Mouse (Mus musculus) layer of hippocampus, postnatal 10 days (tissue): Measurements from ENCODE around the gene Shh. TPM values are rescaled to one million over a fixed set of nuclear protein-coding genes. Genes with fewer than 3 reads are reported as not detected.

Source experiments
- DNase-seq, 2 experiments: peaks; one replicate each; pipeline ENCODE4 v3.0.0; 2021; ENCODE audit warnings: low spot score in 2 of 2
- long read RNA-seq: library from polyadenylated mRNA; stranded (forward); transcript quantifications from one replicate; pipeline ENCODE4 v2.0.0, GENCODE M21; 2023
- total RNA-seq, 2 experiments: library from RNA; stranded (reverse); gene quantifications; 2 replicates each; pipeline ENCODE4 v1.2.3; 2021

Gene Shh
- total RNA-seq, result 1 to 10 TPM in 1 of 2 experiments, under 1 TPM in 1; 0.94 to 1.1 TPM
- long read RNA-seq, partial matches to known transcripts, result 0 of 3 reads
- long read RNA-seq, other reads (novel, unspliced or antisense), result 3 of 3 reads

GRCm38 (mm10) chr5:28466760-28467306 is at the start of gene Shh:
Shh (minus strand) TSS chr5:28467256.
- DNase-seq, result peak in 1 of 2 experiments; percentile 33

DNA sequence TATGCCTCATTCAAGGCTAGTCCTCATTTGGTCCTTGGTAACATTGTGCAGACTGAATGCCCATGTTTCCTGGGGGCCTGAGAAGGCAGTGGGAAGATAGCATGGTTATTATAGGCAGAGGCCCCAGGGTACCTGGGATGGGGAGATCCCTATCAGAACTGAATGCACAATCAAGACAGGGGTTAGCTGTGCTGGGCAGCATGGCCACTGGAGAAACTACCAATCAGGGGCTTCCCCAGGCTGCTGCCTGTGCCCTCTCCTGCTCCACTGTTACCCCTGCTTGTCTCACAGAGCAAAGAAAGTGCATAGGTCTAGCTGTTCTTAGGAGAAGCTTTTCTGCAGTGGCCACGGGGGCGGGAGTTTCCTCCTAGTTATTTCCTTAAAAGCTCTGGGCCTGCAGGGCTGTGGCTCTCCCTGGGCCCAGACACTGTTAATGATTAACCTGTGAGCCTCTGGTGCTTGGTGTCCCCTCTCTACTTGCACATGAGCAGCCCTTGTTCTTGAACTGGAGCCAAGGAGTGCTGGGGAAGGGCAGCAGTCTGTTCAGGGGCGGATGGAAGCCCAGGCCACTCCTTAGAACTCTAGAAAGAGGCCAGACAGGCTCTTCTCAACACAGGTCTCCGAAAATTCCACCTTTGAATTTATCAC is 33.9 kb upstream of the Shh start:
- DNase-seq, result no peak

GRCm38 (mm10) chr5:28498846-28499245 is 31.8 kb upstream of the Shh start:
- no peak for DNase-seq

DNA sequence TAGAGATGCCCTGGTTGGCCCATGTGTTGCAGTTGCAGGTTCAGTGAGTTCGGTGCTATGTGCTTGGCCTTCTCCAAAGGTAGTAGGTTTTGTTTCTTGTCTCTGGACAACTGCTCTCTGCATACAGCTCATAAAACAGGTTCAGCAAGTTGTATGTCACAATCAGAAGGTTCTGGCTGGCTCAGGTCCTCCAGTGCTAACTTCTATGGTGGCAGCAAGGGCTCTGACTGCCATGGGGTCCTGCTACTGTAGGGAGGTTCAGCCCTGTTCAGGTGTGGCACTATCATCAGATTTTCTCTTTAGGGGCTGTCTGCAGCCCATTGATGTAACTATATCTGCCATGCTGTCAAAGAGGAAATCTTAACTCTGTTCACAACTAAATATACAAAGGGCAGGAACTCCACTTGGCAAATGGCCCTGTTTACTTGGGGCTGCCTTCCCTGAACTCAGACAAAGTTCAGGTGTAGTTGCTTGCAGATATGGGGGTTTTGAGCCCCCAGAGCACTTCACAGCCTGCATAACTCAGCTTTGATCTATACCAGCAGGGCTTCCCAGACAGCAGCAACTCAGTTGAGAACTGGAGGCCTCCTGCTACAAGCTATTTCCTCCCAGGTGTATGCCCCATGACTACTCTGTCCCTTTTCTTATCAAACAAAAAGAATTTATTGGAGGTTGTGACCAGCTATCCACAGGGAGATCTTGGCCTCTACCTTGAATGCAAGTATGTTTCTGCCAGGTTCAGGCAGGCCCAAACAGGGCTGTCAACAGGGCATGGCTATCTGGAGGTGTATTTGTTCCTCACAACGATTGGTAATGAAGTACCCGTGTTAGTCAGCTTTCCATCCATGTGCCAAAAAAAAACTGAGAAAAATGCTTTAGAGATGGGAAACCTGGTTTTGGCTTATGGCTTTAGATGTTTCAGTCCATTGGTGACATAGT is 28.9 kb upstream of the Shh start:
- DNase-seq, result no peak

- DNase-seq, result no peak
Observed at GRCm38 (mm10) chr5:28493550-28493949, 26.5 kb upstream of the Shh start.

GRCm38 (mm10) chr5:28482991-28483390 is 15.9 kb upstream of the Shh start:
- DNase-seq, result no peak

DNA sequence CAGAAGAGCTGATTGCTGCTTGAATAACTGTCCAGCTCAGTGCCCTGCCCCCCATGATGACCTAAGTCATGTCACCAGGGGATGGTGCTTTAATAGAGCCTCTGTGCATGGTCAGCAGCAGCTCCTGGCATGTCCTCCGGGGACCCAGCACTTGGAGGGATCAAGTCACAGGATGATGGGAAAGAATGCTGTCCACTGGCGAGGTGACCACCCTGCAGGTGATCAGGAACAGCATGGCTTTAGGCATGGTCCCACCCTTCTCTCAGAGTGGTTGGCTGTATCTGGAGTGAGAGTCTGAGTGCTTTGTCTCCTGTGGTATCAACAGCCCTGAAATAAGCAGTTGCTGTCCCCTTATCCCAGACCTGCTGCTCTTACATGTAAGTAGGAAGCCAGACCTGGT is 14.7 kb upstream of the Shh start:
- no peak for DNase-seq

DNA sequence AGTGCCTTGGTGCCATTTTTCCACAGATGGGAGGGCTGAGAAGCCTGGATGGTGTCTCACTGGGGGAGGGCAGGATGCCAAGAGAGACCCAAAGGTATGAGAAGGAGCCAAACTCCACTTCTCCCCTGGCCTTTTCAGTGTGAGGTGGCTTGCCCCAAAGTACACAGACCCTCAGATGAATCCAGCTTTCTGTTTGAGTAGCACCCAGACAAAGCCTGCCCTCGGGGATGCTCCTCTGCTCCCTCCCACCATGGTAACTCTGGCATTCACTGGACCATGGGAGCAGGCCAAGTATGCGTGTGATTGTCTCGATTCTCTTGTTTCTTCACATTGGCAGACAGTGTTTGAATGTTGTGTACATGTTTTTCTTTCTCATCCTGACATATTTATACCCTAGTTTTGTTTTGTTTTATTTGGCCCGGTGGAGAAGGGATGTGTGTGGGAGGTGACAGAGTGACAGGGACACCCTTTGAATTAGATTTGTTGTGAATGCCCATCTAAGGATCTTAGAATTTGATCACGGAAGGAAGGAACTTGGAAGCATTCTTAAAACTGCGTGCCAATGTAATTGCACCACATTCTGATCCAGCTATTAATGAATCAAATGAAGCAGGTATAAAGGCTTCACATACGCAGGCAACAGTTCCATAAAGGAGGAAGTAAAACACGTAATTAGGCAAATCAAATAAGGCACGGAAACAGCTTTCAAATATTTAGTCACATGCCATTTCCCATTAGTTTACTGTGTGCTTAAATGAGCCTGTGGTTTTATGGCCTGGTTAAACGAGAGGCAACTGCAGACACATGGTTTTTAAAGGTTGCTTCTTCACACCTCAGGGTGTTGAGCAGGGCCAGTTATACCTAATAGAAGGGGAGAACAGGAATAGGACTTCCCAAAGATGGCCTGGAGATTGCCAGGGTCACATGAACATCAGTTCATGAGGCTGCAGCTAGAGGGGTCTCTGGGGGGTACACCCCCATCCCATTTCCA is 9.6 kb upstream of the Shh start:
- DNase-seq, result no peak

- DNase-seq, result no peak
Observed at GRCm38 (mm10) chr5:28473556-28473955, 6.5 kb upstream of the Shh start.

DNA sequence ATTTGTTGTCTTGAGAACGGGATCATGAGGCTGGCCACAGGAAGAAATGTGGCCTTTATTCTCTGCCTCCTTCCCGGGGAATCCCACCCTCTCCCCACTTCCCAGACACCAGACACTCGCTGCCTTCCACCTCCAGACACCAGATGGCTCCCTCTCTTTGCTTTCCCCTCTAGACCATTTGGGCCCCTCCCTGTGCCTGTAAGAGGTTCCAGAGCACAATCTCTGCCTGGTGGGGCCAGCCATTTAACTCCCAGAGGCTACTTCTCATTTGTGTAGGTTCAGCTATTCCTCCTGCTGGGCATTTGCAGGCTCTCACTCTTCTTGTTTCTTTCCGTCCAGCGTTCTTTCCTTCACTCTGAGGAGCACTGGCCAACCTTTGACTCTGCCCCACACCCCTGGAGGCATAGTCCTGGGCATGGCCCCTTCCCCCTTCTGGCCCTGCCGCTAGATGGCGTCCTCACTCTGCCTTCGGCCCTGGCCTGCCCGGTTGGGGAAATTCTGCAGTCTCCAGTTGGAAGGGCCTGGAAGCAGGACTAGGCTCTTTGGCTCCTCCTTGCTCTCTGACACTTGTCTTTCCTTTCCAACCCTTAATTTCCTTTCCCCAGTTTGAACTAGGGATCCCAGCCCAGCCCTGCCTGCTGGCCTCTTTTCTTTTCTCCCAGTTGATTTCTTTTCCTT is 2.6 kb upstream of the Shh start:
- peak; percentile 75 to 76 for DNase-seq

- DNase-seq, result no peak
Observed at GRCm38 (mm10) chr5:28466351-28466750, 705 bp downstream of the Shh start.

GRCm38 (mm10) chr5:28465526-28465925 is 1.5 kb downstream of the Shh start:
- DNase-seq, result no peak

- DNase-seq, result peak; percentile 45 to 67
Observed at GRCm38 (mm10) chr5:28465099-28465406, 2.0 kb downstream of the Shh start.

GRCm38 (mm10) chr5:28464361-28465098 is 2.5 kb downstream of the Shh start:
- peak in 1 of 2 experiments; percentile 38 for DNase-seq

- no peak for DNase-seq
Observed at GRCm38 (mm10) chr5:28463656-28464055, 3.4 kb downstream of the Shh start.

GRCm38 (mm10) chr5:28462741-28463590 is 4.1 kb downstream of the Shh start:
- DNase-seq, result no peak

GRCm38 (mm10) chr5:28461376-28461775 is 5.7 kb downstream of the Shh start:
- no peak for DNase-seq

DNA sequence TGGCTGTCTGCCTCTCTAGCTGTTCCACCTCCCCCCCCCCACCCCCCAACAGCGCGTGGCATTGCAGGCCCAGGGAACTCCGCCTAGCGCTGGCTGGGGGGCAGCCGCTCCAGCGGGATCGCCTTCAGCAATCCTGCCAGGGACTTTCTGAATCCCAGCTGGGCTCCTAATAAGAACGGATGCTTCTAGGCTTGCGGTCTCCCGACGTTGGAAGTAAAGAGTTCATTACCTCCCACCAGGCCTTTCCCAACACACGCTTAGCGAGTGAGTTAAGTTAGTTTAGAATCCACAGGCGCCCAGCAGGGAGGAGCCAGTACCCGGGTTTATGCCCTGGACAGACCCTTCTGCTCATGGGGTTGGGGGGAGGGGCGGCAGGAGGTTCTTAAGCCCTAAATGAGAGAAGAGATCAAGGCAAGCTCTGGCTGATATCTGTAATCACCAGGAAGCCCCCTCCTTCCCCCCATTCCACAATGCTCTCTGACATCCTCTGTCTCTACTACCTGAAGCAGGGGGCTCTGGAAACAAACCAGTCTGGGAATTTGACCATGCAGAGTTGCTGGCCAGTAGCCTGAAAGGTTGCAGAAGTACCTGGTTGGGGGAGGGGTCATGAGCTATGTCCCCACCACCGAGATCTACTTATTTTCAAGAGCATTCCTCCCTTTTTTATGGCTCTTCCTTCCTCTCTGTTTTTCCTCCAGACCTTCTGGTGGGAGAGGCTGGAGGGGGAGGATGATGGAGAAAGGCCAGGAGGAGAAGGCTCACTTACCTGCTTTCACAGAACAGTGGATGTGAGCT is 6.3 kb downstream of the Shh start:
- no peak for DNase-seq
